Mouse (Mus musculus) kidney, adult 11 months (tissue): Measurements from ENCODE around the gene Alg14.

ENCODE experiments used
- DNase-seq: peaks from one replicate; pipeline ENCODE4 v3.0.0; 2022

Gene Alg14

GRCm38 (mm10) chr3:121340321-121340761 lies 48.8 kb downstream of the Alg14 start:
- DNase-seq, result no peak

GRCm38 (mm10) chr3:121343224-121343623 lies 51.7 kb downstream of the Alg14 start:
- no peak for DNase-seq

GRCm38 (mm10) chr3:121344056-121344945 lies 52.7 kb downstream of the Alg14 start:
- DNase-seq, result no peak

- DNase-seq, result no peak
Observed at GRCm38 (mm10) chr3:121344951-121345642, 53.5 kb downstream of the Alg14 start.

GRCm38 (mm10) chr3:121345643-121346000 lies 54.0 kb downstream of the Alg14 start:
- DNase-seq, result peak; percentile 48

- no peak for DNase-seq
Observed at GRCm38 (mm10) chr3:121346507-121347267, 55.1 kb downstream of the Alg14 start.

- DNase-seq, result no peak
Observed at GRCm38 (mm10) chr3:121348792-121349191, 57.2 kb downstream of the Alg14 start.

- no peak for DNase-seq
Observed at GRCm38 (mm10) chr3:121349334-121350169, 58.0 kb downstream of the Alg14 start.

- DNase-seq, result no peak
Observed at GRCm38 (mm10) chr3:121351257-121351656, 59.7 kb downstream of the Alg14 start.

GRCm38 (mm10) chr3:121354281-121354680 lies 62.7 kb downstream of the Alg14 start:
- DNase-seq, result no peak

GRCm38 (mm10) chr3:121354861-121355470 lies 63.4 kb downstream of the Alg14 start:
- DNase-seq, result no peak

- no peak for DNase-seq
Observed at GRCm38 (mm10) chr3:121355569-121355968, 64.0 kb downstream of the Alg14 start.

- no peak for DNase-seq
Observed at GRCm38 (mm10) chr3:121356111-121356510, 64.5 kb downstream of the Alg14 start.

GRCm38 (mm10) chr3:121357030-121357429 lies 65.5 kb downstream of the Alg14 start:
- no peak for DNase-seq

GRCm38 (mm10) chr3:121358285-121358684 lies 66.7 kb downstream of the Alg14 start:
- DNase-seq, result no peak

- no peak for DNase-seq
Observed at GRCm38 (mm10) chr3:121358850-121359249, 67.3 kb downstream of the Alg14 start.

GRCm38 (mm10) chr3:121359272-121359671 lies 67.7 kb downstream of the Alg14 start:
- DNase-seq, result peak; percentile 50

- DNase-seq, result no peak
Observed at GRCm38 (mm10) chr3:121362002-121362401, 70.4 kb downstream of the Alg14 start.

- DNase-seq, result no peak
Observed at GRCm38 (mm10) chr3:121364388-121364787, 72.8 kb downstream of the Alg14 start.

- peak; percentile 50 for DNase-seq
Observed at GRCm38 (mm10) chr3:121365131-121365530, 73.6 kb downstream of the Alg14 start.

GRCm38 (mm10) chr3:121368616-121369015 lies 77.0 kb downstream of the Alg14 start:
- DNase-seq, result no peak

GRCm38 (mm10) chr3:121369517-121369916 lies 77.9 kb downstream of the Alg14 start:
- no peak for DNase-seq
